Mouse (Mus musculus): ENCODE measurements around the gene Id1.

GRCm38 (mm10) chr2:152696476-152697164, 39.4 kb upstream of the Id1 start:
- TF ChIP-seq CTCF (IDR thresholded peaks at IDR 0.05; ENCODE audit: low read depth, low read length) (peak; percentile 92), POLR2A (IDR thresholded peaks at IDR 0.05; ENCODE audit: extremely low read depth, insufficient read depth, low read length) (no peak)
